ENCODE assay signal across 31 mouse cellular contexts in genomic region chr3:127720948-127721347, GRCm38 (mm10). TPM values are rescaled to one million over a fixed set of nuclear protein-coding genes. Genes with fewer than 3 reads are reported as not detected.
DNase-seq lines count a peak whose midpoint lies in the region; ATAC-seq and TF ChIP-seq lines count a peak whose summit lies in the region.
"Had no signal": no experiment of that assay in that cellular context is flagged by ENCODE, and none has a peak within 500 bp of the region (broad histone marks: within the 10 kb centered on the region; RNA-seq: fewer than 3 reads in every experiment).

No protein-coding gene starts in this region.

- no peak for TF ChIP-seq POLR2A in kidney, adult 2 months (IDR thresholded peaks at IDR 0.05; ENCODE audit: low read depth, low read length)

- H3K4me3 ChIP-seq in forebrain, embryonic 10.5 days = no peak overlapping the region
- no peak overlapping the region for H3K4me3 ChIP-seq in forebrain, embryonic 14.5 days (ENCODE audit: low read depth, low read length)
- no peak overlapping the region for H3K4me3 ChIP-seq in kidney, adult 2 months (ENCODE audit: insufficient read depth, low read depth, low read length)
- H3K4me3 ChIP-seq in kidney, embryonic 14.5 days (ENCODE audit: low read length) = no peak overlapping the region
- no peak overlapping the region for H3K4me3 ChIP-seq in intestine, postnatal 0 days (ENCODE audit: low read depth, low read length)
- H3K4me3 ChIP-seq in stomach, postnatal 0 days (ENCODE audit: low read depth, low read length) = no peak overlapping the region
- H3K4me3 ChIP-seq: embryonic facial prominence, embryonic 10.5 days; embryonic facial prominence, embryonic 15.5 days; forebrain, embryonic 13.5 days; heart, embryonic 12.5 days; limb, embryonic 10.5 days; limb, embryonic 15.5 days; liver, embryonic 13.5 days had no signal

- no peaks in the 10 kb centered on the region for H3K9me3 ChIP-seq in forebrain, embryonic 10.5 days
- H3K9me3 ChIP-seq in forebrain, embryonic 14.5 days (replicated peaks; ENCODE audit: control insufficient read depth, low read length) = no peaks in the 10 kb centered on the region
- H3K9me3 ChIP-seq in kidney, embryonic 14.5 days (ENCODE audit: control insufficient read depth, low read length) = no peaks in the 10 kb centered on the region
- H3K9me3 ChIP-seq in intestine, postnatal 0 days (ENCODE audit: control insufficient read depth) = no peaks in the 10 kb centered on the region
- no peaks in the 10 kb centered on the region for H3K9me3 ChIP-seq in stomach, postnatal 0 days (ENCODE audit: control insufficient read depth, low read length)
- H3K9me3 ChIP-seq: embryonic facial prominence, embryonic 10.5 days; embryonic facial prominence, embryonic 15.5 days; forebrain, embryonic 13.5 days; heart, embryonic 12.5 days; limb, embryonic 10.5 days; limb, embryonic 15.5 days; liver, embryonic 13.5 days had no signal

- peaks cover 66% of the 10 kb centered on the region for H3K4me1 ChIP-seq in forebrain, embryonic 10.5 days
- peaks cover 5% of the 10 kb centered on the region; the same call in 1 of the 2 replicates for H3K4me1 ChIP-seq in forebrain, embryonic 14.5 days (ENCODE audit: control insufficient read depth, insufficient read depth, low read length)
- no peaks in the 10 kb centered on the region for H3K4me1 ChIP-seq in kidney, adult 2 months (ENCODE audit: control insufficient read depth, insufficient read depth, low read length)
- H3K4me1 ChIP-seq in kidney, embryonic 14.5 days (ENCODE audit: control insufficient read depth, insufficient read depth, low read length) = no peaks in the 10 kb centered on the region
- H3K4me1 ChIP-seq in intestine, postnatal 0 days (replicated peaks; ENCODE audit: control insufficient read depth, insufficient read depth, low read length) = 0 out of 2 replicates have a peak, but pooled peaks cover 5% of the 10 kb centered on the region
- no peaks in the 10 kb centered on the region for H3K4me1 ChIP-seq in stomach, postnatal 0 days (replicated peaks; ENCODE audit: control insufficient read depth, insufficient read depth)
- H3K4me1 ChIP-seq: embryonic facial prominence, embryonic 15.5 days; heart, embryonic 12.5 days; limb, embryonic 15.5 days; liver, embryonic 13.5 days had no signal

- no peak overlapping the region for H3K4me2 ChIP-seq in forebrain, embryonic 14.5 days (ENCODE audit: low read length)
- no peak overlapping the region for H3K4me2 ChIP-seq in kidney, embryonic 14.5 days (replicated peaks; ENCODE audit: low read depth, low read length)
- H3K4me2 ChIP-seq in intestine, postnatal 0 days (replicated peaks; ENCODE audit: low read depth) = peak overlapping the region; percentile 6; the same call in 1 of the 2 replicates
- H3K4me2 ChIP-seq in stomach, postnatal 0 days (replicated peaks; ENCODE audit: low read depth) = no peak overlapping the region
- H3K4me2 ChIP-seq: embryonic facial prominence, embryonic 15.5 days; heart, embryonic 12.5 days; hindbrain, embryonic 14.5 days; limb, embryonic 15.5 days; liver, embryonic 13.5 days had no signal

- no peak for DNase-seq in forebrain, embryonic 10.5 days (ENCODE audit: extremely low spot score, low spot score)
- no peak for DNase-seq in forebrain, embryonic 14.5 days (ENCODE audit: low spot score)
- peak; percentile 78 for DNase-seq in kidney, adult 2 months
- peak; percentile 29 for DNase-seq in kidney, postnatal 14 days
- DNase-seq in stomach, postnatal 0 days (ENCODE audit: low spot score) = no peak
- DNase-seq in gastrocnemius, postnatal 4 days (ENCODE audit: low spot score in 2 of 2) = no peak
- DNase-seq: adrenal gland, adult 2 months; cerebellum, adult 8-10 months; cerebellum, postnatal 25 days; gastrocnemius, postnatal 14 days; heart, adult 18-20 months; layer of hippocampus, adult 9-11 months; liver, embryonic 13.5 days; lung, adult 18-20 months; midbrain, embryonic 14.5 days; right cerebral cortex, adult 18-20 months; spleen, adult 18-20 months; thymus, adult 2 months; thymus, postnatal 36 days had no signal

- no peak overlapping the region for H3K9ac ChIP-seq in forebrain, embryonic 14.5 days (ENCODE audit: low read length)
- H3K9ac ChIP-seq in kidney, embryonic 14.5 days (ENCODE audit: low read depth, low read length) = no peak overlapping the region
- H3K9ac ChIP-seq in intestine, postnatal 0 days (ENCODE audit: low read depth, low read length) = no peak overlapping the region
- no peak overlapping the region for H3K9ac ChIP-seq in stomach, postnatal 0 days (ENCODE audit: low read length)
- H3K9ac ChIP-seq: embryonic facial prominence, embryonic 15.5 days; forebrain, embryonic 13.5 days; heart, embryonic 12.5 days; hindbrain, embryonic 14.5 days; limb, embryonic 15.5 days; liver, embryonic 13.5 days had no signal

- 82% methylated on average over 4 of the region's 4 CpGs for WGBS in forebrain, embryonic 10.5 days
- WGBS in forebrain, embryonic 14.5 days = 67% methylated on average over 4 of the region's 4 CpGs
- WGBS in kidney, adult 2 months = 28% methylated on average over 4 of the region's 4 CpGs
- 64% methylated on average over 4 of the region's 4 CpGs for WGBS in kidney, embryonic 14.5 days
- 44% methylated on average over 4 of the region's 4 CpGs for WGBS in intestine, postnatal 0 days
- WGBS in stomach, postnatal 0 days = 53% methylated on average over 4 of the region's 4 CpGs

- H3K27ac ChIP-seq in forebrain, embryonic 10.5 days = peak overlapping the region; percentile 37
- H3K27ac ChIP-seq in forebrain, embryonic 14.5 days (ENCODE audit: low read depth, low read length) = no peak overlapping the region; the same call in 1 of the 2 replicates
- H3K27ac ChIP-seq in kidney, adult 2 months (ENCODE audit: insufficient read depth, low read depth, low read length) = no peak overlapping the region
- H3K27ac ChIP-seq in kidney, embryonic 14.5 days (ENCODE audit: low read depth, low read length) = no peak overlapping the region
- no peak overlapping the region for H3K27ac ChIP-seq in intestine, postnatal 0 days (ENCODE audit: low read depth, low read length)
- no peak overlapping the region for H3K27ac ChIP-seq in stomach, postnatal 0 days (replicated peaks)
- H3K27ac ChIP-seq: embryonic facial prominence, embryonic 10.5 days; embryonic facial prominence, embryonic 15.5 days; hindbrain, embryonic 14.5 days; limb, embryonic 10.5 days; limb, embryonic 15.5 days; liver, embryonic 13.5 days; macrophage had no signal

- no peak for TF ChIP-seq CTCF in kidney, adult 2 months (conservative IDR thresholded peaks at IDR 0.05; ENCODE audit: insufficient read depth, insufficient read length, low read depth, low read length)
- no peak for TF ChIP-seq CTCF in intestine, postnatal 0 days (IDR thresholded peaks at IDR 0.05; ENCODE audit: low read depth)
- no peak for TF ChIP-seq CTCF in stomach, postnatal 0 days (IDR thresholded peaks at IDR 0.05; ENCODE audit: low read depth)

- peaks cover 51% of the 10 kb centered on the region for H3K27me3 ChIP-seq in forebrain, embryonic 10.5 days (ENCODE audit: poor library complexity, severe bottlenecking)
- no peaks in the 10 kb centered on the region for H3K27me3 ChIP-seq in forebrain, embryonic 14.5 days (replicated peaks; ENCODE audit: control insufficient read depth, insufficient read depth, low read length)
- H3K27me3 ChIP-seq in kidney, adult 2 months (replicated peaks; ENCODE audit: control insufficient read depth, insufficient read depth, low read length) = no peaks in the 10 kb centered on the region
- no peaks in the 10 kb centered on the region for H3K27me3 ChIP-seq in kidney, embryonic 14.5 days (ENCODE audit: control insufficient read depth, insufficient read depth, low read length)
- H3K27me3 ChIP-seq in intestine, postnatal 0 days (replicated peaks; ENCODE audit: control insufficient read depth, insufficient read depth, low read length) = no peaks in the 10 kb centered on the region
- H3K27me3 ChIP-seq in stomach, postnatal 0 days (ENCODE audit: control insufficient read depth, insufficient read depth, low read length) = no peaks in the 10 kb centered on the region
- H3K27me3 ChIP-seq: CH12.LX; embryonic facial prominence, embryonic 15.5 days; heart, embryonic 12.5 days; limb, embryonic 15.5 days; liver, embryonic 13.5 days had no signal

- no peaks in the 10 kb centered on the region for H3K36me3 ChIP-seq in forebrain, embryonic 10.5 days (replicated peaks)
- H3K36me3 ChIP-seq in forebrain, embryonic 14.5 days (ENCODE audit: control insufficient read depth, insufficient read depth, low read length) = no peaks in the 10 kb centered on the region
- no peaks in the 10 kb centered on the region for H3K36me3 ChIP-seq in kidney, adult 2 months (ENCODE audit: control insufficient read depth, insufficient read depth, low read length)
- no peaks in the 10 kb centered on the region for H3K36me3 ChIP-seq in kidney, embryonic 14.5 days (ENCODE audit: control insufficient read depth, insufficient read depth, low read length)
- no peaks in the 10 kb centered on the region for H3K36me3 ChIP-seq in intestine, postnatal 0 days (ENCODE audit: control insufficient read depth, insufficient read depth)
- H3K36me3 ChIP-seq in stomach, postnatal 0 days (ENCODE audit: control insufficient read depth, insufficient read depth, low read length) = no peaks in the 10 kb centered on the region
- H3K36me3 ChIP-seq: embryonic facial prominence, embryonic 10.5 days; embryonic facial prominence, embryonic 15.5 days; heart, embryonic 12.5 days; limb, embryonic 10.5 days; limb, embryonic 15.5 days; liver, embryonic 13.5 days had no signal

- no peak for TF ChIP-seq EP300 in stomach, postnatal 0 days (optimal IDR thresholded peaks at IDR 0.05)

- no peak for ATAC-seq in forebrain, embryonic 14.5 days
- no peak for ATAC-seq in kidney, embryonic 14.5 days (ENCODE audit: low FRiP score, low TSS enrichment)
- ATAC-seq in intestine, postnatal 0 days = no peak
- no peak for ATAC-seq in stomach, postnatal 0 days (ENCODE audit: low FRiP score, low TSS enrichment)
- ATAC-seq: activated CD4-positive, CD25-positive, alpha-beta regulatory T cell, adult 4 months had no signal

RNA-seq across cellular contexts. Expression of gene Alpk1, which starts 59.4 kb away (rescaled TPM):
- 0.76 and 0.87 TPM in 2 replicates for polyA plus RNA-seq in forebrain, embryonic 10.5 days (2016; fragmentation: Nextera tagmentation; extraction: Ambion mirVana)
- polyA plus RNA-seq in forebrain, embryonic 14.5 days (2014; fragmentation: Nextera tagmentation; extraction: Ambion mirVana) = 0.93 and 1.1 TPM in 2 replicates
- 1.4 and 2.1 TPM in 2 replicates for polyA plus RNA-seq in kidney, adult 2 months (2012; rRNA removed)
- 0.49 and 1.2 TPM in 2 replicates for polyA plus RNA-seq in kidney, embryonic 14.5 days (2014; fragmentation: Nextera tagmentation; extraction: Ambion mirVana)
- polyA plus RNA-seq in intestine, postnatal 0 days (2015; fragmentation: Nextera tagmentation; extraction: Ambion mirVana) = 0.85 and 1.6 TPM in 2 replicates
- 1.2 and 1.5 TPM in 2 replicates for polyA plus RNA-seq in stomach, postnatal 0 days (2015; fragmentation: Nextera tagmentation; extraction: Ambion mirVana)
- total RNA-seq in gastrocnemius, postnatal 4 days (2021) = 1 to 10 TPM; 2.4 to 2.7 TPM

Comparison
In these comparisons a context has a peak if more than half of its experiments do, and no peak if none do; other contexts are left out.
1. DNase-seq: peak in kidney, adult 2 months (single experiment) and kidney, postnatal 14 days (single experiment); none in forebrain, embryonic 10.5 days (single experiment), forebrain, embryonic 14.5 days (single experiment), stomach, postnatal 0 days (single experiment) and gastrocnemius, postnatal 4 days (0 of 2).